Mouse (Mus musculus) hindbrain, embryonic 10.5 days (tissue): Measurements from ENCODE around the gene Prss40. TPM values are rescaled to one million over a fixed set of nuclear protein-coding genes. Genes with fewer than 3 reads are reported as not detected.

Experiments used
- polyA plus RNA-seq: library from polyadenylated mRNA; unstranded; fragments of >200 nt; fragmentation: Nextera tagmentation; extraction: Ambion mirVana; gene quantifications from 2 replicates; pipeline ENCODE4 v1.2.1, GENCODE M21; 2016

Prss40 gene
- polyA plus RNA-seq, 1 experiment from 2014 or later: not detected

Other genes starting within 250 kb of the Prss40 start
- 72.9 and 79.3 TPM in 2 replicates for gene Ccdc115, start 121.3 kb downstream of the Prss40 start, polyA plus RNA-seq
- 107 and 123 TPM in 2 replicates for gene Imp4, start 121.1 kb downstream of the Prss40 start, polyA plus RNA-seq
- gene Ptpn18, start 101.2 kb downstream of the Prss40 start, polyA plus RNA-seq: 8.0 and 10.9 TPM in 2 replicates
- not detected in 2 replicates for gene Prss39, start 62.5 kb downstream of the Prss40 start, polyA plus RNA-seq
- gene Cfc1, start 25.3 kb downstream of the Prss40 start, polyA plus RNA-seq: not detected in 2 replicates
- 1.6 and 4.9 TPM in 2 replicates for gene Amer3, start 18.7 kb upstream of the Prss40 start, polyA plus RNA-seq